Mouse (Mus musculus): ENCODE results near the gene Ephb1.

GRCm38 (mm10) chr9:102358711-102359110 is 4.2 kb upstream of the Ephb1 start:
- TF ChIP-seq CTCF (IDR thresholded peaks at IDR 0.05; ENCODE audit: control insufficient read depth, insufficient read depth, insufficient replicate concordance, low read depth, low read length) (no peak), POLR2A (IDR thresholded peaks at IDR 0.05; ENCODE audit: control insufficient read depth, low read depth, low read length) (no peak)
